Mouse (Mus musculus): Measurements from ENCODE around the gene Qrsl1.

GRCm38 (mm10) chr10:43851898-43852297 lies 49.6 kb downstream of the Qrsl1 start:
- no peak for TF ChIP-seq EP300 (optimal IDR thresholded peaks at IDR 0.05)
- no peak for TF ChIP-seq CTCF (IDR thresholded peaks at IDR 0.05; ENCODE audit: low read depth)

All from stomach, postnatal 0 days (tissue).